Mouse (Mus musculus) limb, embryonic 13.5 days (tissue): ENCODE results near the gene Blzf1. TPM values are rescaled to one million over a fixed set of nuclear protein-coding genes. Genes with fewer than 3 reads are reported as not detected.

Experiments used
- ATAC-seq: fragments of 200-750 bp; cut with Nextera tagmentation; 2 replicates; pipeline ENCODE4 v1.8.0; 2017; ENCODE audit warnings: low read depth, moderate number of reproducible peaks, moderate TSS enrichment; ENCODE audit not compliant: low FRiP score
- H3K27ac ChIP-seq: fragments of 300-500 bp; sonication (generic); 2 replicates; pipeline ENCODE4 v1.5.1; 2015; ENCODE audit warnings: inconsistent platforms, mild to moderate bottlenecking, moderate library complexity
- H3K27me3 ChIP-seq: fragments of 300-500 bp; sonication (generic); 2 replicates; pipeline ENCODE4 v1.6.1; 2015; ENCODE audit warnings: mild to moderate bottlenecking, inconsistent platforms
- H3K36me3 ChIP-seq: fragments of 300-500 bp; sonication (generic); 2 replicates; pipeline ENCODE4 v1.6.1; 2015; ENCODE audit warnings: inconsistent platforms, mild to moderate bottlenecking, moderate library complexity
- H3K4me1 ChIP-seq: fragments of 300-500 bp; sonication (generic); 2 replicates; pipeline ENCODE4 v1.6.1; 2015; ENCODE audit warnings: inconsistent platforms
- H3K4me2 ChIP-seq: fragments of 300-500 bp; sonication (generic); replicated peaks from 2 replicates; pipeline ENCODE4 v1.6.1; 2015; ENCODE audit warnings: inconsistent platforms, mild to moderate bottlenecking, moderate library complexity
- H3K4me3 ChIP-seq: fragments of 300-500 bp; sonication (generic); 2 replicates; pipeline ENCODE4 v1.5.1; 2015; ENCODE audit warnings: moderate library complexity, mild to moderate bottlenecking, inconsistent platforms
- H3K9ac ChIP-seq: fragments of 300-500 bp; sonication (generic); 2 replicates; pipeline ENCODE4 v1.6.1; 2015; ENCODE audit warnings: mild to moderate bottlenecking, inconsistent platforms
- H3K9me3 ChIP-seq: fragments of 300-500 bp; sonication (generic); 2 replicates; pipeline ENCODE4 v1.6.1; 2016; ENCODE audit warnings: inconsistent platforms
- WGBS: fragments of 180-500 bp; shearing (Covaris S2); methylation state at CpG from one replicate; pipeline ENCODE4 v1.1.7; 2015; 5-methylcytosine and 5-hydroxymethylcytosine counted together
- polyA plus RNA-seq: library from polyadenylated mRNA; unstranded; fragments of >200 nt; fragmentation: Nextera tagmentation; extraction: Ambion mirVana; gene quantifications from 2 replicates; pipeline ENCODE4 v1.2.1, GENCODE M21; 2015

Gene Blzf1
- polyA plus RNA-seq, 1 experiment from 2014 or later: 31.2 TPM

DNA sequence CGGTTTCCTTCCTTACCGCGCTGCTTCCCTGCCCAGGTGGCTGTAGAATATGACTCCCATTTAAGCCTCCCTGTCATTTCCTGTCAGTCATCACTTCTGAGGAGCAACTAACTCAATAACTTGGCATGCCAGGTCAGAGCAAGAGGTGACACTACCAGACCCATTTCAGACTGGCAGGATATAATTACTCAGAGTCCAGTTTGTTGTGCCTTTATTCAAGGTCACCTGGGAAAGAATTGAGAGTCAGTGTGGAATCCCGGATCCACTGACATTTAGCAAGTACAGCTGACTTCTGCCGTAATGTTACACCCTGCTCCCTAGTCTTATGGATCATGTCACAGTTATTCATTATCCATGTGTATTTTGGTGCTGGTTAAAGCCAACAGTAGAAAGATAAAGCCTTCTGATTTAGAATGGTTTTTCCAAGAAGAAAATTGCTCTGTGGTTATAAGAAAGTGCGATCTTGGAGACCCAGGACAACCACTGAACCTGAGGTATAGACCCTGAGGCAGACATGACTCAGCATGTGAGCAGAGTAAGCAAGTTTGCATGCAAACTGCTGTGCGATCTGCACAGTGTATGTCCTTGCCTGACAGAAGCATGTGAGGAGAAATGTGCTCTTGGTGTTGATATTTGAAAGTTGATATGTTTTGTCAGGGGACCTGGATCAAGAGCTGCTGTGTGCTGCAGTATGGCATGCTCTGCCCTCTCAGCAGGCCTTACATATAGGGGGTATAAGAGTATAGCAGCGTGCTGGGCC is 56.7 kb downstream of the Blzf1 start:
- no peak overlapping the region for H3K27ac ChIP-seq
- ATAC-seq: no peak
- H3K36me3 ChIP-seq: no peaks in the 10 kb centered on the region
- H3K9me3 ChIP-seq: no peaks in the 10 kb centered on the region
- H3K4me1 ChIP-seq: peaks cover 23% of the 10 kb centered on the region
- peak overlapping the region; percentile 74 for H3K4me3 ChIP-seq
- 46% methylated on average over 8 of the region's 8 CpGs for WGBS
- H3K9ac ChIP-seq: peak overlapping the region; percentile 76; the same call in 1 of the 2 replicates
- H3K4me2 ChIP-seq: peak overlapping the region; percentile 86
- H3K27me3 ChIP-seq: 0 out of 2 replicates have a peak, but pooled peaks cover 5% of the 10 kb centered on the region

DNA sequence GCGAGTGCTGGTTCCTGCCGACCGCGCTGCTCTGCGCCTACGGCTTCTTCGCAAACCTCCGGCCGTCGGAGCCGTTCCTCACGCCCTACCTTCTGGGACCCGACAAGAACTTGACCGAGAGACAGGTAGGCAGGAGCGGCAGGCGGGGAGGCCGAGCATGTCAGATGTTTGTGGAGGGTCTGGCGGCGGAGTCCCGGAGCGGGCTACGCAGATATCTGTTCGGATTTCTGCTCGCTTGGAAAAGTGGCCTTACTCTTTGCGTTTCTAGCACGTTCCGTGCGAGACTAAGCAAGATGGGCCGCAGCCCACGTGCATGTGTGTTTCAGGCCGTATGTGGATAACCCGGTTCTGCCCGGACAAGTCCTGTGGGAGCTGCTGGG is 58.0 kb downstream of the Blzf1 start:
- Histone ChIP-seq H3K4me2 (peak overlapping the region; percentile 86), H3K27ac (peak overlapping the region; percentile 22; the same call in 1 of the 2 replicates), H3K36me3 (no peaks in the 10 kb centered on the region), H3K4me3 (peak overlapping the region; percentile 74), H3K9me3 (no peaks in the 10 kb centered on the region), H3K4me1 (peaks cover 23% of the 10 kb centered on the region), H3K9ac (peak overlapping the region; percentile 76), H3K27me3 (0 out of 2 replicates have a peak, but pooled peaks cover 5% of the 10 kb centered on the region)
- ATAC-seq: no peak; the same call in 1 of the 2 replicates
- under 1% methylated on average over 33 of the region's 33 CpGs for WGBS

DNA sequence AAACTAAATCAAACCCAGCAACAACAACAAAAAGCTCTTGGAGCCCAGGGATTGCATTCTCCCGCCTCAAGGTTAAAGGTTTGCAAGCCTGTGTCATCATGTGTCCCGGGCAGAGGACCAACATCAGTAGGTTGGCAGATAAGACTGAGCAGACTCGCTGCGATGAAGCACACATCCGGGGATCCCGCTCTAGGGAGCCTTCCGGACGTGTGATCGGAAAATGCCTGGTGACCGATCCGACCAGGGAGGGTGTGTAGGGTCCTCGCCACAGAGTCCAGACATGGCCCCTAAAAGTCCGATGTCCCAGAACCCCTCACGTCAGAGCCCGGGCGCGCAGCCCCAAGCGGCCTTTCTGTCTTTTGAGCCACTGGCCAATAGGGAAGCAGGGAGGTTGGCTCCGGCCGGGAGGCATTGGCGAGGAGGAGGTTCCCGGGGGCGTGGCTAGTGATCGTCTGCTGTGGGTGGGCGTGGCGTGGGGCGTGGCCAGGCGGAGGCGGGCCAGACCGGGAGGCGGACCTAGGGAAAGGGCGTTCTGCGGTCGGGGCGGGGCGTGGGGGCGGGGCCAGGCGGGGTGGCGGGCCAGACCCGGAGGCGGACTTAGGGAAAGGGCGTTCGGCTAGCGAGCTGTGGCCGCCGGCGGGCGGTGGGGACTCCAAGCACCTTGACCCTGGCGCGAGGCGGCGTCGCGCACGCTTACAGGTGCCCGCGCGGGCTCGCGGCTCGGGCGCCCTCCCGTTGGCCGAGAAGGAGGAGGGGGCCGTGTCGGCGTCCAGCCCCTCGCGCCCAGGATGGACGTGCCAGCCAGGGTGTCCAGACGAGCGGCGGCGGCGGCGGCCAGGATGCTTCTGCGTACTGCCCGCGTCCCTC is 58.6 kb downstream of the Blzf1 start, which contains the start of gene Slc19a2:
Gene Slc19a2 (plus strand): TSS at position 582 of the 867 bp plus-strand sequence.
- H3K4me2 ChIP-seq: peak within 1 kb of the TSS; percentile 86
- peak within 1 kb of the TSS; percentile 74 for H3K4me3 ChIP-seq
- peak within 1 kb of the TSS; percentile 76 for H3K9ac ChIP-seq
- peak; percentile 96 for ATAC-seq
- H3K9me3 ChIP-seq: no peaks in the 10 kb centered on the region
- WGBS: under 1% methylated on average over 56 of the region's 79 CpGs
- 0 out of 2 replicates have a peak, but pooled peaks cover 5% of the 10 kb centered on the region for H3K27me3 ChIP-seq
- H3K27ac ChIP-seq: peak within 1 kb of the TSS; percentile 55; the same call in 1 of the 2 replicates
- H3K36me3 ChIP-seq: no peaks in the 10 kb centered on the region
- H3K4me1 ChIP-seq: peaks cover 23% of the 10 kb centered on the region

DNA sequence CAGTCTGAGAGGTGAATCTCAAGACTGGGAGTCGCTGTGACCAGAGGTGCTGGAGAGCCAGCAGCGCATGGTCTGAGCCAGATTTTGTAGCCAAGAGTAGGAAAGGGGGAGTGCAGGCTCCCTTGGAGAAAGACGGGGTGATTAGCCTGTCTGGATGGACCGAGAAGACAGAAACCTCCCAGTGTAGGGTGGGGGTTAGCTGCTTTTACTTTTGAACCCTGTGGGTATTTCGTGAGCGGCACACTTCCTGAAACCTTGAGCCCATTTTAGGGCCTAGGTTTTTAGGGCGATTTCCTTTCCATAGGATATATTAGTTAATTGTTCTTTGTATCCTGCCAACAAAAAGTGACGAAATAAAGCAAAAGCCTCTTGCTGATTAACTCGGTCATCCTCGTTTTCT is 59.3 kb downstream of the Blzf1 start:
- Histone ChIP-seq H3K27me3 (0 out of 2 replicates have a peak, but pooled peaks cover 5% of the 10 kb centered on the region), H3K27ac (no peak overlapping the region), H3K4me1 (peaks cover 23% of the 10 kb centered on the region), H3K9me3 (no peaks in the 10 kb centered on the region), H3K36me3 (no peaks in the 10 kb centered on the region), H3K4me3 (peak overlapping the region; percentile 74), H3K4me2 (peak overlapping the region; percentile 86), H3K9ac (peak overlapping the region; percentile 70)
- WGBS: 9% methylated on average over 10 of the region's 10 CpGs
- no peak for ATAC-seq

DNA sequence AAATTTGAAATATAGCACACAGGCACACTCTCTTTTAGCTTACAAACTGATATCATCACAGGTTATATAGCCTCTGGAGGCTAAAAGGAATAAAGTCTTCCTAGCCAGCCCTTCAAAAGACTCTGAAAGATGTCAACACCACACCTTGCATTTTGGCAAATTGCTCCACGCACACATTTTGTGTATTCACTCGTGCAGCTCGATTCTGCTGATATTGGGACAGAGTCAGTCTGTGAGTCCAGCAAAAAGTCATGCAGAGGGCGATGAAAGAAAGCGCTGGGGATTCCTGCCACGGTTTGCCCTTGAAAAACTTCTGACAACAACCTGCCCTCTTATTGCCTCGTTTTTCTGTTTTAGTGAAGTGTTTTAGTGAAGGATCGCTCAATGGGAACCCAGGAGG is 59.8 kb downstream of the Blzf1 start:
- Histone ChIP-seq H3K36me3 (no peaks in the 10 kb centered on the region), H3K27ac (no peak overlapping the region), H3K4me2 (peak overlapping the region; percentile 86), H3K9me3 (no peaks in the 10 kb centered on the region), H3K4me1 (peaks cover 23% of the 10 kb centered on the region), H3K27me3 (0 out of 2 replicates have a peak, but pooled peaks cover 5% of the 10 kb centered on the region), H3K4me3 (peak overlapping the region; percentile 74; the same call in 1 of the 2 replicates), H3K9ac (peak overlapping the region; percentile 70; the same call in 1 of the 2 replicates)
- WGBS: 48% methylated on average over 8 of the region's 8 CpGs
- ATAC-seq: no peak

DNA sequence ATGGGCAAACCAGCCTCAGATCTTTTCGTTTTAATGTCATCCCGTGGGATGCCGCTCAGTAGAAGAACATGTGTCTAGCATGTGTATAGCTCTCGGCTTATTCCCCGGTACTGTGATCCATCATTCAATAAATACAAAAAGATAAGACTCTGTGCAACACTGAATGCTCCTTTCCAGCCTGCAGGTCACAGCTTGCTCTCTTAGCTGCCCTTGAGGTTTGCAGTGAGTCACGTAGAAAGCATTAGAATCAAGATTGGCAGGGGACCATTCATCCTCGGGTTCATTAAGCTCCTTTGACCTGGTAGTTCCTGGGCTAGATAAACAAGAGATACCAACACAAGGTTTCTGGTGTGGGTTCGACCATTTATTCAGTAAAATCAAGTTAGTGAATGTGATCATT is 64.5 kb downstream of the Blzf1 start:
- H3K9ac ChIP-seq: no peak overlapping the region
- H3K27ac ChIP-seq: no peak overlapping the region
- no peaks in the 10 kb centered on the region for H3K9me3 ChIP-seq
- no peak for ATAC-seq
- H3K27me3 ChIP-seq: no peaks in the 10 kb centered on the region
- H3K4me3 ChIP-seq: no peak overlapping the region
- WGBS: 68% methylated on average over 8 of the region's 8 CpGs
- H3K4me2 ChIP-seq: no peak overlapping the region
- peaks cover 2% of the 10 kb centered on the region for H3K4me1 ChIP-seq
- H3K36me3 ChIP-seq: no peaks in the 10 kb centered on the region

DNA sequence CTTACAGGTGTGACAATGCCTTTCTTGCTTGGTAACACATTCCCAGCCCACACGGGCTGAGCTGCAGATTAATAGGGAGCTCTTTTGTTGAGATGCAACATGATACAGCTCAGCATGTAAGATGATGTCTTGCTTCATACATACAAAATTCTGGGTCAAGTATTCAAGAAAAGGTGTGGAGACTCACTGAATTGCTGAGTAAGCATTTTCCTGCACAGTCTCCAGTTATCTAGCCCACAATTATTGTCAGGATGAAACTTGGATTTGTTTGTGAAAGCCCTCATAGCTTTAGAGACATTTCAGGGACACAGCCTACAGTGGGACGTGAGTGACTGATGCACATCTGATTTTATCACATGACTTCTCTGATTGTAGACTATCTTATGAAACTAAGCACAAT is 65.8 kb downstream of the Blzf1 start:
- Histone ChIP-seq H3K9ac (no peak overlapping the region), H3K4me1 (no peaks in the 10 kb centered on the region), H3K9me3 (no peaks in the 10 kb centered on the region), H3K27ac (no peak overlapping the region), H3K4me2 (no peak overlapping the region), H3K27me3 (no peaks in the 10 kb centered on the region), H3K36me3 (no peaks in the 10 kb centered on the region), H3K4me3 (no peak overlapping the region)
- ATAC-seq: no peak
- WGBS: 78% methylated on average over 2 of the region's 2 CpGs

Other genes with a start within 250 kb of the Blzf1 start
- 0.32 TPM in 1 of 2 replicates, not detected in the other for gene Sell, start 245.5 kb downstream of the Blzf1 start, polyA plus RNA-seq
- not detected in 2 replicates for gene Selp, start 192.2 kb downstream of the Blzf1 start, polyA plus RNA-seq
- gene F5, start 155.7 kb downstream of the Blzf1 start, polyA plus RNA-seq: 0.09 and 0.24 TPM in 2 replicates
- gene Slc19a2, start 58.4 kb downstream of the Blzf1 start, polyA plus RNA-seq: 7.7 and 8.6 TPM in 2 replicates
- 6.5 and 6.7 TPM in 2 replicates for gene Ccdc181, start 31.9 kb downstream of the Blzf1 start, polyA plus RNA-seq
- 42.5 and 43.9 TPM in 2 replicates for gene Nme7, start 3.4 kb downstream of the Blzf1 start, polyA plus RNA-seq
- gene Atp1b1, start 150.9 kb upstream of the Blzf1 start, polyA plus RNA-seq: 7.8 and 8.2 TPM in 2 replicates